Mouse (Mus musculus) telencephalon, adult 2 months (tissue): Measurements from ENCODE around the gene Gm21958.
A peak's percentile ranks its signal among the peaks of the same experiment; 100 is the strongest.
"Not testable (repeated sequence)": the region's sequence is repeated elsewhere in the genome, so short reads cannot be mapped to it uniquely, and the experiment has no call there.

Source experiments
- DNase-seq: peaks from one replicate; pipeline ENCODE4 v3.0.0-alpha.2; 2011; ENCODE audit warnings: low read depth, low spot score

The Gm21958 gene

DNA sequence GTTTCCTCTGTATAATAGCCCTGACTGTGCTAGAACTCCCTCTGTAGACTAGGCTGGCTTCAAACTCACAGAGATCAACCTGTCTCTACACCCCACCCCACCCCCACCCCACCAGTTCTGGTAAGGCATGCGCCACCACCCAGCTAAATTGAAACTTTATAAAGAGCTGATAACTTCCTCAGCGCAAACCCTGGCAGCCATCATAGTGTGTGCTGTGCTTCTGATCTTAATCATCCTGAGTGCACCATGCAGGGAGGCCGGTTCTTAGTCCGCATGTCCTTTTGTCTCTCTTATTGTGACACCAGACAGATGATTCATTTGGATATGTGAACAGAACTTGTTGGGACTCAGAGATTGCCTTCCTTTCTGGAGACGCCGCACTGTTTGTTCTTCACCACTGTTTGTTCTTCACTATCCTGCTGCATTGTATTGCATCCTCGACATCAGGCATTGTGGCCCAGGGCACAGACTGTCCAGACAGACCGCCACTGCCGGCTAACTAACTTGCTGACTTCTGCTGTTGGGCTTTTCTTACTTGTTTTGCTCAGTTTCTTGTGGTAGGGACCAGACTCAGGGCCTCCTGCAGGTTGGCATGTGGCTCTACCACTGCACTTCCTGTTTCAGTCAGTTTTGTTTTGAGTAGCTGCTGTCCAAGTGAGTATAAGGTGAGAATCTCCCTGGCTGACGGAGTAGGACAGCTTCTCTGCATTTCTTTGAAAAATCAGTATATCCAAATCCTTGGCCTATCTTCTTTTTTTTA is 9.8 kb upstream of the Gm21958 start:
- DNase-seq = no peak

DNA sequence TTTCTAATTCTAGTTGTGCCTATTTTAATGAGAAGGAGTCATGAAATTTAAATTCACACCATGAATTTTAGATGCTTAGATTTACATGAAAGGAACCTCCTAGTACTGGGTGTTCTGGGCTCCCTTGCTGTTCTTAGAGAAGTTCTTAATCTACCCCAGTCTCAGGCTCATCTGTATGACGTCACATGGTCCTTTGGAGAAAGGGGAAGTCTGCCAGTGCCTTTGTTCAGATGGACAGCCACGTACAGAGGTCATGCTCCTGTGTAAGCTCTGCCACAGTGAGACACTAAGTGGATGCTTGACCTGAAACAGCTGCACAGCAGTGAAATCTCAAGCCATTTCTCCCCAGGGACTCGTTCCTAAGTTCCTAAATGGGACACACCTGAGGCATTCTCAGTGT is 4.8 kb upstream of the Gm21958 start:
- DNase-seq = no peak

DNA sequence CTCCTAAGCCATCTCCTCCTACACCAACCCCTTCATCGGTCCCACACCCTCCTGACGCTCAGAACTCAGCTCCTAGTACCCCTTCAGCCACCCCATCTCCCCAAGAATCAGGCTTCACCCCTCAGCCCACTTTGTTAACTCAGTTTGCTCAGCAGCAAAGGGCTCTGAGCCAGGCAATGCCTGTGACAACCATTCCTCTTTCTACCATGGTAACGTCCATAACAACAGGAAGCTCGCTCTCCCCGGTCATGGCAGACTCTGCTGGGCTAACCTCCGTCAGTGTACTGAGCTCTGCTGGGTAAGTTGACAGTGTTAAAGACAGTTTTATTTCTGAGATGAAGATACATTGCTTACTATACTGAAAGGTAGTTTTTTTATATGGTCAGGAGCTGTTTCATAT is 3.2 kb upstream of the Gm21958 start:
- no peak for DNase-seq

DNA sequence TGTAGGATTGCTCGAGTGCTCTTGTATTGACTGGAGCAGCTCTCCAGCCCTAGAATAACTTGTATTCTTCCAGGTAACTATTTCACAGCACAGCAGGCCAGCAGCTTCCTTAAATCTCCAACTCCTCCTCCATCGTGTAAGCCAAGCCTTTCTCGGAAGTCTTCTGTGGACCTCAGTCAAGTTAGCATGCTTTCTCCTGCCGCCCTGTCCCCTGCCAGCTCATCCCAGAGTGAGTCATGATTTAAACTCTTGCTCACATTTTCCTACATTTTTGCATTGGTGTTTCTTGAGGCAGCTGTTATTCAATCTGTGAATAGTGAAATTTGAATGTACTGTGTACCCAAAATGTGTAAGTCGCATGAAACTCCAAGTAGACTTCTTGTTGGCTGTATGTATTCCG is 1.3 kb upstream of the Gm21958 start:
- peak; percentile 72 for DNase-seq

DNA sequence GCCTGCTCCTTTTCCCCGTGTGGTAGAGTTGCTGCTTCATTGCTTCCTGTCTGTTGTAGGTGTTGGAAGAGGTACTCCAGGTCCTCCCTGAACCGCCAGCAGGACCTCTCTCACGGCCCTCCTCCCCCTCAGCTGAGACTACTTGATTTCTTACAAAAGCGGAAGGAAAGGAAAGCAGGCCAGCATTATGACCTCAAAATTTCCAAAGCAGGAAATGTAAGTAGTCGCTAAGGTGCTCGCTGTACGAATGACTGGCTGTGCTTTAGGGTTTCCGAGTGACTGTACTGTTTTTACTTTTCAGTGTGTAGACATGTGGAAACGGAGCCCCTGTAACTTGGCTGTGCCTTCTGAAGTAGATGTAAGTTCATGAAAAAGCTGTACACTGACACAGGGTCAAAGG is 5.2 kb downstream of the Gm21958 start:
- DNase-seq = no peak

DNA sequence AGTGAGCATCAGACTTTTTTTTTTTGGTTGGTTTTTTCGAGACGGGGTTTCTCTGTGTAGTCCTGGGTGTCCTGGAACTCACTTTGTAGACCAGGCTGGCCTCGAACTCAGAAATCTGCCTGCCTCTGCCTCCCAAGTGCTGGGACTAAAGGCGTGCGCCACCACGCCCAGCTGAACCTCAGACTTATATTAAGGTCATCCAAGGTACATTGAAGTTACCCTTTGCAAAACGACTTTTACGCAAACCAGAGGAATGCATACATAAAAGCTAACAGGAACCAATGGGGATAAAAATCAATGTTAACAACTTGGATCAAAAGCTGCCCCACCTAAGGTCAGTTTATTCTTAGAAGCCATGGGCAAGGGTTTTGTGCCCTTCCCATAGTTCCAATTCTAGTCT is 10.0 kb downstream of the Gm21958 start:
- not testable (repeated sequence) for DNase-seq

DNA sequence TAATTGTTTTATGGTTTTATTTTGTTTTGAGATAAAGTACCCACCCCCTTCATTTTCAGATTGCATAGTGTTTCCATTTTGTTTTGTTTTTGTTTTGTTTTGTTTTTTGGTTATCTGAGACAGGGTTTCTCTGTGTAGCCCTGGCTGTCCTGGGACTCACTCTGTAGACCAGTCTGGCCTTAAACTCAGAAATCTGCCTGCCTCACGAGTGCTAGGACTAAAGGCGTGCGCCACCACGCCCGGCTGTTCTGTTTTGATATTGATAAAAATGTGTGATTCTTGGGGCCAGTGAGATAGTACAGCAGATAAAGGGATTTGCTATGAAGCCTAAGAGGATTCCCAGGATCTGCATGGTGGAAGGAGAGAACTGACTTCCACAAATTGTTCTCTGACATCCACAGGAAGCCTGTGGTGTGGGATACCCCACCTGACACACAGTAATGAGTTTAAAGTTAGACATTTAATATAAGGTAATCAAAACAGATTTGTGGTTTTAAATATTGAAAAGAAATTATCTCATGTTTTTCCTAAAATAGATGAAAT is 14.3 kb downstream of the Gm21958 start:
- no peak for DNase-seq

DNA sequence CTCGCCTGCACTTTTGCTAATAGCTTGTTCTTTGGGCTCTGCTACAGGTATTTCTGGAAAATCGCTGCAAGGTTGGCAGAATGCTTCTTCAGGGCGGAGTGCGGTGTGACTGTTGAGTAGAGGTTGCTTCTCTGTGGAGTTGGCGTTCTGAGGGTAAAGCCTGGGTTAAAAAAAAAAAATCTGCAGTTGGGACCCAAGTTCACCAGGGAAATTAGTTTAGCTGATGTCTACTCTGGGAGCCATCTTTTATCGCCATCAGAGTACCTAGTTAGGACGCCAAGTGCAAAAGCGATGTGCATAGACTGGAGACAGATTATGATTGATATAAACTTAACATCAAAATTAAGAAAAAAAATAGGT is 21.1 kb downstream of the Gm21958 start:
- DNase-seq = no peak

DNA sequence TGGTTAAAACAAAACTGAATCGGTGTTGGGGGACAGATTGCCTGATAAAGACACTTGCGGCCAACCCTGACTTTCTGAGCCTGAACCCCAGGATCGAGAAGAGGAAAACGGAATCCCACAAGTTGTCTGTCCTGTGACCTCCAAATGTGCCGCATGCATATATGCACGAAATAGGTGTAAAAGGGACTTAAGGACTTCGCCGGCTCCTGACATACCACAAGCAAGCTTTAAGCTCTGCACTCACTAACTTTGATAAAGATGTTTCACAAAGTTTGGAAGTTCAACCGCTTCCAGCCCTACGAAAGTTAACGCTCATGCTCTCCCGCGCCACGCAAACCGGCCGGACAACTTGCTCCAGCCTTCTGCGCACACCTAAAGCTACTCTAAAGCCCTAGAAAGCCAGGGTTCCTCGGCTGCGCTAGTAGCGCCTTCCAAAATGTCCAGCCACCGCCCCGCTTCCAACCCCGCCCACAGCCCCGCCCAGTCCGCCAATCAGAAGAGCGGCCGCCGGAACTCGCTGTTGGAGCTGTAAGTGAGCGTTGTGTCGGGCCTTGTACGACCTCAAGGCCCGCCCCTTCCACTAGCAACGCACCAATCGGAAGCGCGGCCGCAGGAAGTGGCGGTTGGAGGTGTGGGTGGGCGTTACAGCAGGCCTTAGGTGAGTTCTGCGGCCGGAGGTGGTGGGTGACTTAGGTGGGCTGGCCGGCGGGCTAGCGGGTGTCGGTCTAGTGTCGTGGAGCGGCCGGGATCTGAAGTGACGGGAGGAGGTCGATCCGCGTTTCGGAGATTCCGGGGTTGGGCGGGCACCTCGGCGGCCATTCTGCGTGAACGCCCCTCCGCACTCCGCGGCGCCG is 21.7 kb downstream of the Gm21958 start, which contains the start of gene Supt20:
Gene Supt20 (plus strand): TSS at position 606 of the 854 bp plus-strand sequence.
- DNase-seq = peak; percentile 95

DNA sequence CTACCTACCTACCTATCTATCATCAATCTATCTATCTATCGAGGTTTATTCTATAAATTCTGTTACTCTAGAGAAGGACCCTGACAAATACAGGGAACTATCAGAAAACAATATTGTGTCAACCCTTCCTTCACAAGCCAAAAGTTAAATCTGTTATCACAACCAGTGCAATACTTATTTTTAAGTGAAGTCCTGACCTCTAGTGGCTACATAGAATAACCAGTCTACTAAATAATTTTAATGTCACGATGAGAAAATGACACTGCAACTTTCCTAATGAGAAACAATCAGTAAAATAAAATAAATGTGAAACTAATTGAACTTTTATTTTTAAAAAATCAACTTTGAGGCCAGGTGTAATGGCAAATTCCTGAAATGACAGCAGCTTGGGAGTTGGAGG is 25.1 kb downstream of the Gm21958 start:
- no peak for DNase-seq

DNA sequence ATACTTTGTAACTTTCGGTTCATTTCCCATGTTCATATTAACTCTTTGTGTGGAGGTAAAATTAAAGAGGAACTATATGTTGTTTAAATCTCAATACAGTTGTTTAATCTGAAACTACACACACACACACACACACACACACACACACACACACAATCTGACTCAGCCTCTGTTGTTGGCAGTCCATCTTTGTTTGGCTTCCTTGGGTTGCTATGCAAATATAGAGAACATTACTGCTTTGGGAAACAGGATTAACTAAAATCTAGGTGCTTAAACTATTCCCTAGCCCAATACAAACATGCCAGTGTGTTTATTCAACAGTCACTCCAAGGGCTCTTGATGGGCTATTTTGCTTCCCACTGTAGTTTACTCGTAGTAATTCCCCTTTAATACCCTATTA is 26.9 kb downstream of the Gm21958 start:
- no peak for DNase-seq

DNA sequence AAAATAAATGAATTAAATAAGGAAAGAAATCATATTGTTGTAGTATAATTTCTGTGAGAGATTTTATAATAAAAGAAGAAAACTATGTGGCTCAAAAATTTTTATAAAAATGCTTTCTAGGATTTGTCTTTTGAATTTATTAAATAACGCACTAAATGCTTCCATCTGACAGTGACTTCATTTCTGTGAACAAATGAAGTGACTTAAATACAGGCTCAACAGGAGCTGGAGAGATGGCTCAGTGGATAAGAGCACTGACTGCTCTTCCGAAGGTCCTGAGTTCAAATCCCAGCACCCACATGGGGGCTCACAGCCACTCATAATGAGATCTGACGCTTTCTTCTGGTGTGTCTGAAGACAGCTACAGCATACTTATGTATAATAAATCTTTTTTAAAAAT is 29.0 kb downstream of the Gm21958 start:
- no peak for DNase-seq

DNA sequence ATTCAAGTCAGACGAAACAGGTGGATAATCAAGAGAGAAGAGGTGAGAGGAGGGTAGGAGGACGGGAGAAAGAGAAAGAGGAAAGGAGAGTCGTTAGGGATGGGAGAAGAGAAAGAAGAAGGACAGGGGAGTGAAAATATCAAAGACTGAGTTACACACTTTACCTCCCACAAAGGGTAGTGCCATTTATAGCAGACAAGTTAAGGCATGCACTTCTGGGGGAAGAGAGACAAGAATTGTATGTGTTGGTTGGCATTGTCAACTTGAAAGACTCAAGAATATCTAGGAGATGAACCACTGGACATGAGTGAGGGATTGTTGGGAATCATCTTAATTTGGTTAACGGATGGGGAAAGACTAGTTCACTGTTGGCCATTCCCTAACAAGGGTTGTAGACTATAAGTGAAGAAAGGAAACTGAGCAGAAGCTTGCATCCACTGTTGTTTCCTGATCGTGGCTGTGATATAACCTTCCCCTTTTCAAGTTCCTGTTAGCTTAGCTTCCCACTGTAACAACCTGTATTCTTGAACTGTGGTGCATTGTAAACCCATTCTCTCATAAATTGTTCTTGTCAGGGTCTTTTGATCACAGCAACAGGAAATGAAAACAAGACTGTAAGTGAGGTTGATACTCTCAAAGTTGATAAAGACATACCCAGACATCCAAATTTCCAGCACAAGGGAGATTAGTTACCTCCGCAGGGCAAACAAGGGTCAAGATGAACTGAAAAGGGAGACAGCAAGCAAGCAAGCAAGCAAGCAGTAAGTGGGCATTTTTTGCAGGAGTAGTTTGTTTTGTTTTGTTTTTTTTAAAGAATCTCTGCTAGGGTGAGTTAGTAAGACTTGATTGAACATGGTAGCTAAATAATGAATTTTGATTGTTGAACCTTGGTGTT is 32.6 kb downstream of the Gm21958 start:
- no peak for DNase-seq

DNA sequence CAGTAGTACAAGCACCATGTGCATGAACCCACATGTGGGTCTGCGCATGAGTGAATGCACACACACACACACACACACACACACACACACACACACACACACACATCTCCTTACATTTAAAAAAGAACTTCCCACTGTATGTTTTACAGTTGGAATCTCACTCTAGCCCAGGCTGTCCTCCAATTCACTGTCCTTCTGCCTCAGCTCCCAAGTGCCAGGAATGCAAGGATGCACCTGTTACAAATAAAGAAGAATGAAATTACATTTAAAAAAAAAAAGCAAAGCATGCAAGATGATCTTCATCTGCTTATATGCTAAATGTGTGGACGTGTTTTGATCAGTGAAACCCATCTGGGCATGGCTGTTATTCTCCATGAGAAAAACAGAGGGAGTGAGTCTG is 37.3 kb downstream of the Gm21958 start:
- DNase-seq = no peak

DNA sequence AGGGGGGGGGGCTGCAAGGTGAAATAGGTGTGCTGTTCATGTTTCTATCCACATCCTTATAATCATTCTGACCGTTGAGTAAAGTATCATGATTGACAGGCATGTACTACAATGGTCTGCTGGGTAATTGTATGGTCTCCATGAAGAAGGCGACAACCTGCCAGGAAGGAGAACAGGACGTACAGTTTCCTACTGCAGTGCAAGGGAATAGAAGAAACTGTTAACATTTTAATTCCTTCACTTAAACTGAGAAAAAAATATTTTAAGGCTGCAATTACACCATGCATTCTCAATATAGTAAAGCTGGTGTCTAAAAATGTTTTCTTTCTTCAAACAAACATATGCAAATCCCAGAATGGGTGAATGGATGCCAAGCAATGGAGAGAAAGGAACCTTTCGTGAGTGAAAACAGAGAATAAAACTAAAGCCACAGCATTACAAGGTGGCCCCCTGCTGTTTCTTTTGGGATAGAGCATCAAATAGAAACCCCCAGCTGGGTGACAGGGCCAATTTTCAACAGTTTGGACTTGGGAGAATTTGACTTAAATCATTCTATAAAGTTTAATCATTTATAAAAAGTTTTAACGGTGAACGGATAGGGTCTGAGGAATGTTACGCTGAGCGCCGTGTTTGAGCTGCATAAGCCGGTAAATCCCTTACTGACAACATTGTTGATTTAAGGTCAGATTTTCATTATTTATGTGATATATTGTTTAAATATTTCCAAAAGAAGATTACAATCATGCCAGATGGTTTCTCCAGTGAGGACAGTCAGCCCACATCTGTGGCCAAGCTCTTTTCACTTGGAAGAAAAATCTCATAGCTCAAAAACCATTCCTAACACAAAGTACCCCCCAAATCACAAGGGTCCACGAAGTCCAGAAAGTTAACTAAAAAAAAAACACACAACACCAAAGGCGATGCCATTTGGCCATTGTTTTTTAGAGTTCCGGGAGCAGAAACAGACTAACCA is 41.3 kb downstream of the Gm21958 start:
- peak; percentile 57 for DNase-seq

DNA sequence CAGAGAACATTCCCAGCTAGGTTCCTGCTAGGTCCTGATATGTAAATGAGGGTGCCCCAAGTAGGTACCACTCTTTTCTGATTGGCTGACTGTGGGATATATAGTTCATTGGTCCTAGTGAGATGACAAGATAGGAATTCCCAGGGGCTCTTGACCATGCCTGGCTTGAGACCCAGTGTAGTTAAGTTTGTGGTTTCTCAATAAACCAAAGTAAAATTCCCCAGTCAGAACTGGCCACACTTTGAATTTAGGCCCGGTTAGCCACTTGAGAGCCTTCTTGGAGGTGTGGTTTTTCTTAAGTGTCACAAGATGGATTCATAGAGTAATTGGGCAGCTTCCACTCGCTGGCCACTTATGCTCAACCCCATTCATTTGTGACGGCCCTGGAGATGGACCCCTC is 42.0 kb downstream of the Gm21958 start:
- DNase-seq = no peak

DNA sequence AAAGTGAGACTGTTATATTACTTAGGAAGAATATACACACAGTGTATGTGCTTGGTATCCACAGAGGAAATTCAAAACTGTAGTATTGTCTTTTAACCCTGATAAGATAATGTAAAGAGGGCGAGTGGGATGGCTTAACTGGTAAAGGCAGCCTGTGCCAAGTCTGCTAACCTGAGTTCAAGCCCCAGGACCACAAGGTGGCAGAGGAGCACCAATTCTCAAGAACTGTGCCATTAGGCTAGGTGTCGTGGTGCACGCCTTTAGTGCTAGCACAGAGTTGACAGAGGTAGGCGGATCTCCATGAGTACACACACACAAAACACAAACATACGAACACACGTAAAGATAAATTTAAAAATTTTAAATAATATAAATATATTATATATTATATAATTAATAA is 44.6 kb downstream of the Gm21958 start:
- DNase-seq = no peak

DNA sequence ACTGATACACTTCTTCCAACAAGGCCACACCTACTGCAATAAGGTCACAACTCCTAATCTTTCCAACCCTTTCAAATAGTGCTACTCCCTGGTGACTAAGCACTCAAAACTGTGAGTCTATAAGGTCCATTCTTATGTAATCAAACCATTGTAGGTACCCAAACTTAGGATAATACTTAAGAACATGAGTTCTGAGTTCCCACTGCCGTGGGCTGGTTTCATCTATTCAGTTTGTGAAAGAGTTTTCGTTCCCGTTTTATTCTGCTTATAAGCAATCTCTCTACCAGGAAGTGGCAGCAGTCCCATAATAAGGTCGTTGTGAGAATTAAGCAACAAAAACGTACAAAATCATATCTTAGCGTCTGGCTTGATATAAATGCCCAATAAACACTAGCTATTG is 45.4 kb downstream of the Gm21958 start:
- no peak for DNase-seq

DNA sequence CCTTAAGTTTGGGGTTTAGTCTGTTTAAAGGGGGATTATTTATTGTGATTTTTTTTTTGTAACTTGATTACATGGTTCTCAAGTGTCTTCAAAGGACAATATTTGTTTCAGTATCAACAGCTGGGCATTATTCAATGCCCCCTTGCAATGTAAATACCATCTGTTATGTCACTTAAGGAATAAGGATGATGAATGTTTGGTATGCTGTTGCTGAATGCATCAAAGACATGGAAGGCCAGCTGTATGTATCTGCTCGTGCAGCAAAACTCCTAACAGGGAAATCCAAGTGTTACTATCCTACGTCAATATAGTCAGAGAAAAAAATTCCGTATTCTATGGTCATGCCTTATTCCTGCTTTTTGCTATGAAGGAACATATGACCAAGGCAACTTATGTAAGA is 46.0 kb downstream of the Gm21958 start:
- DNase-seq = no peak
